Mouse (Mus musculus) G1E (cell line): ENCODE data around the gene Rpl39. TPM values are rescaled to one million over a fixed set of nuclear protein-coding genes. Genes with fewer than 3 reads are reported as not detected.

ENCODE experiments used
- ATAC-seq: 2 replicates; pipeline ENCODE4 v1.8.0; 2016; ENCODE audit warnings: mild to moderate bottlenecking; ENCODE audit not compliant: insufficient number of reproducible peaks, poor library complexity, low FRiP score, severe bottlenecking; ENCODE audit errors: extremely low read depth
- DNase-seq: peaks from one replicate; pipeline ENCODE4 v3.0.0; 2012; ENCODE audit warnings: low spot score
- H3K27me3 ChIP-seq: 2 replicates; pipeline ENCODE4 v1.6.1; 2012; ENCODE audit warnings: mild to moderate bottlenecking, low read length, inconsistent platforms; ENCODE audit not compliant: insufficient read depth
- H3K36me3 ChIP-seq: replicated peaks from 2 replicates; pipeline ENCODE3; 2012; ENCODE audit warnings: mild to moderate bottlenecking, inconsistent platforms
- H3K4me1 ChIP-seq: 2 replicates; pipeline ENCODE4 v1.6.1; 2012; ENCODE audit warnings: low read depth, low read length, inconsistent platforms, mixed read lengths; ENCODE audit not compliant: insufficient read depth
- H3K4me3 ChIP-seq: 2 replicates; pipeline ENCODE4 v1.5.1; 2012; ENCODE audit warnings: low read depth, mild to moderate bottlenecking, inconsistent platforms, low read length, moderate library complexity, mixed read lengths
- H3K9me3 ChIP-seq: replicated peaks from 2 replicates; pipeline ENCODE4 v1.6.1; 2012; ENCODE audit warnings: inconsistent platforms
- CTCF ChIP-seq: IDR thresholded peaks from 2 replicates; pipeline ENCODE4 v1.5.1; 2012; ENCODE audit warnings: low read depth, low read length, inconsistent platforms, mixed read lengths
- GATA1 ChIP-seq: IDR thresholded peaks from 2 replicates; pipeline ENCODE4 v1.6.1; 2012; ENCODE audit warnings: borderline replicate concordance, low read length, inconsistent platforms, mixed read lengths
- GATA2 ChIP-seq: IDR thresholded peaks from 2 replicates; pipeline ENCODE4 v1.6.1; 2012; ENCODE audit warnings: low read depth, low read length, inconsistent platforms, borderline replicate concordance
- POLR2AphosphoS5 ChIP-seq: IDR thresholded peaks from 2 replicates; pipeline ENCODE4 v1.6.1; 2012; ENCODE audit warnings: low read depth, low read length, inconsistent platforms; ENCODE audit not compliant: insufficient replicate concordance
- TAL1 ChIP-seq: conservative IDR thresholded peaks from 2 replicates; pipeline ENCODE4 v1.6.1; 2012; ENCODE audit warnings: low read depth, low read length, inconsistent platforms, mixed read lengths
- polyA plus RNA-seq: library from polyadenylated mRNA; stranded (reverse); fragments of >175 nt; gene quantifications from 2 replicates; pipeline ENCODE4 v1.2.3, GENCODE M21; 2012
- total RNA-seq, 2 experiments: library from RNA; stranded (forward) in 1 of 2; stranded (reverse) in 1 of 2; fragments of 200-1000 nt in 1 of 2; fragments of >200 nt in 1 of 2; fragmentation: Nextera tagmentation in 1 of 2; gene quantifications; 2 replicates each; pipeline ENCODE4 v1.2.3; 2014 to 2017

Rpl39 gene
- total RNA-seq (2014; fragmentation: Nextera tagmentation) (335 and 381 TPM in 2 replicates), total RNA-seq (2017) (3,274 and 3,292 TPM in 2 replicates), polyA plus RNA-seq (408 and 436 TPM in 2 replicates)

DNA sequence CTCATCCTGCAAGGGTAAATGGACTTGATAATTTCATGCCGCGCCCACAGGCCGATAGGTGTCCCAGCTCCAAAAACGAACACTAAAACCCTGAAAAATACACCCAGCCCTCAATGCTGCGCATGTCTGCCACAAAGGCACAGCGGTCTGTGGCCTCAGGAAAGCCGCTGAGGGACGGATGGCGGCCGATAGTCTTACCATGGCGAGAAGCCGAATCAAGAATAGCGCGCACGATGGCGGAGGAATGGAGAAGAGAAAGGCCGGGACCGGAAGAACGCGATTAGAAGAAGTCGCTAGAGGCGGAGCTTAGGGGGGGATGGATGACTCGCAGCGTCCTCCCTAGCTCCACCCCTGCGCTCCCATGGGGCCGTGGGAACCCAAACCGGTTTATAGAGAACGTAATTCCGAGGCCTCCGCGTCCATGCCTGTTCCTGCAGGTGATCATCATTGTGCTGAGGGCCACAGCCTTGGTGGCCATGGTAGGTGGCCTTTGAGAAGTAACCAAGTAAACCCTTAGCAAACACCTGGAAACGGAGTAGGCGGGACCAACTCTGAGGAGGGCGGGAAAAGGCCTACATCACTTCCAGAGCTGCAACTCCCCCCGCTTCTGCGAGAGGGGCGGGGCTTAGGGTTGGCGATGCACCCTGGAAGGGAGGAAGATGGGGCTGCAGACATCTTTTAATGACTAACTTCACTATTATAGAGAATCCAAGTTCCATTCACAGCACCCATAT, at the start of gene Rpl39:
Gene Rpl39 (minus strand): TSS at position 476 of the 734 bp plus-strand sequence.
- ATAC-seq: peak; percentile 84
- Histone ChIP-seq H3K27me3 (no peaks in the 10 kb centered on the region), H3K9me3 (no peaks in the 10 kb centered on the region), H3K4me1 (peaks cover 8% of the 10 kb centered on the region; the same call in 1 of the 2 replicates), H3K4me3 (peak within 1 kb of the TSS; percentile 73), H3K36me3 (peaks cover 36% of the 10 kb centered on the region)
- peak; percentile 60 for DNase-seq
- no peak for TF ChIP-seq GATA2
- no peak for TF ChIP-seq TAL1
- no peak for TF ChIP-seq CTCF
- no peak for TF ChIP-seq GATA1
- no peak for TF ChIP-seq POLR2AphosphoS5

DNA sequence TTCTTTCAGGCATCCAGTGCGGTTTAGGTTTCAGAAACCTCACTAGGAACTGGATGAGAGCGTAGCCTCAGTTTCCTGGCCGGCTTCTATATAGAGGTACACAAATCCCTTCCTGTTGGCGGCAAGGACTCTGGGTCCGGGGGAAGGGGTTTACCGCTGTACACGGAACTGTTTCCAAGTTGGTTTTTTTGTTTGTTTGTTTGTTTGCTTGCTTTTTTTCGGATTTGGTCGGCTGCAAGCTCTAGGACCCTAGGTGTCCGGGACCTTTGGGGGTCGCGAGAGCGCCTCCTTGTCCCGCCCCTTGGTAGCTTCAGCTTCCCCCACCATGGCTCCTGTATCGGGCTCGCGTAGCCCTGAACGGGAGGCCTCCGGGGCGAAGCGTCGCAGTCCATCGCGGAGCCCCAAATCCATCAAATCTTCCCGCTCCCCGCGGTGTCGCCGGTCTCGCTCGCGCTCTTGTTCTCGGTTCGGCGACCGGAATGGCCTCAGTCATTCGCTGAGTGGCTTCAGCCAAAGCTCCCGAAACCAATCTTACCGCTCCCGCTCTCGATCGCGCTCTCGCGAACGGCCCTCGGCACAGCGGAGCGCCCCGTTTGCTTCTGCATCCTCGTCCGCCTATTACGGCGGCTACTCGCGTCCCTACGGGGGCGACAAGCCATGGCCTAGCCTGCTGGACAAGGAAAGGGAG, 41.6 kb upstream of the Rpl39 start, which contains the start of gene Nkap:
Gene Nkap (plus strand): TSS at position 125 of the 688 bp plus-strand sequence.
- Histone ChIP-seq H3K9me3 (no peaks in the 10 kb centered on the region), H3K36me3 (peaks cover 13% of the 10 kb centered on the region), H3K4me3 (peak within 1 kb of the TSS; percentile 78), H3K4me1 (peaks cover 4% of the 10 kb centered on the region), H3K27me3 (no peaks in the 10 kb centered on the region)
- TF ChIP-seq GATA2 (no peak), POLR2AphosphoS5 (no peak), TAL1 (no peak), GATA1 (no peak), CTCF (no peak)
- DNase-seq (peak; percentile 31), ATAC-seq (peak; percentile 84)

DNA sequence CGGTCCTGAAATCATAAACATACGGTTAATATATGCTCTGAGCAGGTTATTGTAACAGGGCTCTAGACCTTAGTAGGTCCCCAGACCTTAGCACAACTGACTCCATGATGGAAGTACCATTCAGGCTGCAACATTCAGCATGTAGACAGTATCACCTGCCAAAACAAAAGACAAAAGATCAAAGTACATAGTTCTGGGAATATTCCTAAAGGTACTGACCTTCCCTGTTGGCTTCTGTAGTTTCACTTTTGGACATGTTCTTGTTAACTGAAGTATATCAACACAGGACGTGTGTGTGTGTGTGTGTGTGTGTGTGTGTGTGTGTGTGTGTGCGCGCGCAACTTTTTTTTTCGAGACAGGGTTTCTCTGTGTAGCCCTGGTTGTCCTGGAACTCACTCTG, 40.3 kb upstream of the Rpl39 start:
- ATAC-seq: no peak

GRCm38 (mm10) chrX:37120212-37120611, 35.0 kb upstream of the Rpl39 start:
- H3K27me3 ChIP-seq: peaks cover 27% of the 10 kb centered on the region
- H3K9me3 ChIP-seq: no peaks in the 10 kb centered on the region
- no peaks in the 10 kb centered on the region; the same call in 1 of the 2 replicates for H3K4me1 ChIP-seq
- no peak for DNase-seq
- H3K4me3 ChIP-seq: no peak overlapping the region
- TF ChIP-seq TAL1 (no peak), POLR2AphosphoS5 (no peak), CTCF (no peak), GATA2 (no peak), GATA1 (no peak)
- no peak for ATAC-seq
- H3K36me3 ChIP-seq: no peaks in the 10 kb centered on the region

More for the DNA sequence above, 40.3 kb upstream of the Rpl39 start:
- Histone ChIP-seq H3K4me3 (no peak overlapping the region), H3K4me1 (peaks cover 4% of the 10 kb centered on the region), H3K27me3 (no peaks in the 10 kb centered on the region), H3K9me3 (no peaks in the 10 kb centered on the region), H3K36me3 (peaks cover 7% of the 10 kb centered on the region)
- DNase-seq: no peak
- TF ChIP-seq GATA1 (no peak), TAL1 (no peak), GATA2 (no peak)

DNA sequence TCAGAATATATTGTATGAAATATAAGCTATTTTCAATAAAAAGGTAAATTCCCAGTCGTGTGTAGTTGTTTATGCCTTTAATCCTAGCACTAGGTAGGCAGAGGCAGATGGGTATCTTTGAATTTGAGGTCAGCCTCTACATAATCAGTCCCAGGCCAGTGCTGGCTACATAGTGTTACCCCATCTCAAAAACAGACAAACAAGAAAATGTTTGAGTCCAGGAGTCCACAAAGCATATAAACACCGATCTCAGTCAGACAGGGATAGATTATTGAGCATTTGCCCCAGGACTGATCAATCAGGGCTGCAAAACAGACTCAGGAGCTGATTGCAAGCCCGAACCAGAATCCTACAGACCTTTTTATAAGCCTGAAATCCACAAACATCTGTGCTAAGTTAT, 34.4 kb upstream of the Rpl39 start:
- ATAC-seq: no peak

DNA sequence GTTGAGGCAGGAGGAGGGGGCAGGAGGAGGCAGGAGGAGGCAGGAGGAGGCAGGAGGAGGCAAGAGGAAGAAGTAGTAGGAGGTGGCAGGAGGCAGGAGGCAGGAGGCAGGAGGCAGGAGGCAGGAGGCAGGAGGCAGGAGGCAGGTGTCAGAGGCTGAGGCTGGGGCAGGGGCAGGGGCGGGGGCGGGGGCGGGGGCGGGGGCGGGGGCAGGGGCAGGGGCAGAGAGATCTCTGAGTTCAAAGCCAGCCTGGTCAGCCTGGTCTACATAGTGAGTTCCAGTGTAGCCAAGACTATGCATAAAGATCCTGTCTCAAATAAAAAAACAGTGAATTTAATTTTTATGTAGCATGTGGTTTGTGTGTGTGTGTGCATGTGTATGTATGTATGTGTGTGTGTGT, 31.9 kb upstream of the Rpl39 start:
- TF ChIP-seq CTCF (no peak), GATA1 (no peak), GATA2 (no peak), POLR2AphosphoS5 (no peak), TAL1 (no peak)
- ATAC-seq: no peak
- no peaks in the 10 kb centered on the region for H3K36me3 ChIP-seq

More for the DNA sequence above, 34.4 kb upstream of the Rpl39 start:
- no peaks in the 10 kb centered on the region; the same call in 1 of the 2 replicates for H3K4me1 ChIP-seq
- no peak for TF ChIP-seq GATA2
- no peak for TF ChIP-seq GATA1
- TF ChIP-seq POLR2AphosphoS5: no peak
- no peak for TF ChIP-seq CTCF
- no peak for TF ChIP-seq TAL1
- no peaks in the 10 kb centered on the region for H3K9me3 ChIP-seq
- no peak for DNase-seq
- H3K4me3 ChIP-seq: no peak overlapping the region
- peaks cover 28% of the 10 kb centered on the region for H3K27me3 ChIP-seq
- H3K36me3 ChIP-seq: no peaks in the 10 kb centered on the region

More for the DNA sequence above, 31.9 kb upstream of the Rpl39 start:
- Histone ChIP-seq H3K4me3 (no peak overlapping the region), H3K27me3 (peaks cover 30% of the 10 kb centered on the region), H3K9me3 (no peaks in the 10 kb centered on the region), H3K4me1 (no peaks in the 10 kb centered on the region; the same call in 1 of the 2 replicates)
- no peak for DNase-seq
